Mouse (Mus musculus): ENCODE results near the gene Kif27.

Kif27 gene

GRCm38 (mm10) chr13:58364353-58365175 is 5.6 kb upstream of the Kif27 start:
- no peak for DNase-seq

DNA sequence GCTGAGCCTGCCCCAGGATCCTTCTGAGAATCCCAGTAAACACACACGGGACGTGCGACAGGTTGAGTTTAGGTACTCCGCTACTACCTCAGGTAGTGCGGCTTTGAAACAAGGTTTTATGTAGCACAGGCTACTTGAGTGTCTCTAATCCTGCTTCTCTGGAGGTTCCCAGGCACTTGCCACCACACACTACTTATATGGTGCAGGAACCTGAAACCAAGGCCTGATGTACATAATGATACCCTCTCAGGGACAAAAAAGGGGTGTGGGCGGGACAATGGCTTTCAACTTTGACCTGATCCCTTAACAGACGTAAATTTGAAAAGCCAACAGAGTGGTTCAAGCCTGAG is 357 bp upstream of the Kif27 start:
- DNase-seq, result no peak

DNA sequence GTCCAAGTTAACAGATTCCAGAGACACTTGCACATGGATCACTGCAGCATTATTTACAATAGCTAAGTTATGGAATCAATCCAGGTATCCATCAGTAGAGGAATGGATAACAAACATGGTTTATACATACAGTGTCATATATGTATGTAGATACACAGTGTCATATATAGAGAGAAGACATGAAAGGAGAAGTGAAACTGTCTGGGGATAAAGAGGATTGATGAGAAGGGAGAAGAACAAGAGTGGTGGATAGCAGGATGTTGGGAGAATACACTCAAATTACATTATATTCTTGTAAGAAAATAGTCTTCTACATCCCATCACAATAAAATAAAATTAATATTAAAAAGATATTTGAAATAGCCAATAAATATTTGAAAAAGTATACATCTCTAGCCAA is 5.9 kb downstream of the Kif27 start:
- DNase-seq, result no peak

DNA sequence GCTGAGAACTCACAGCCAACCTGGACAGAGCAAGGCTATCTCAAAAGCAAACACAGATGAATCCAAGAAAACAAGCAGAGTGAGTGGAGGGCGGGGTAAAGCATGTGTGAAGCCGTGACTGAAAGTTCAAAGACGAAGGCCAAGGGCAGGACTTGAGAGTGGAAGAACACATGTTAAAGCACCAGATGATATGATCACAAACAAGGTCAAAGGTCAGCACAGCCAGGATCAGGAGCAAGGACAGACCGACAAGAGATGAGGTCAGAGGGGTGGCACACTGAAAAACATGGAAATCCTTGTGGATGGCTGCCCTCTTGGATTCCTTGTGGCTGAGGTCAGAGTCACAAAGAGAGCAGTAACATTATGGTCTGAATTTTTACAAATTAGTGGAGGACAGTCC is 8.3 kb downstream of the Kif27 start:
- DNase-seq, result no peak

DNA sequence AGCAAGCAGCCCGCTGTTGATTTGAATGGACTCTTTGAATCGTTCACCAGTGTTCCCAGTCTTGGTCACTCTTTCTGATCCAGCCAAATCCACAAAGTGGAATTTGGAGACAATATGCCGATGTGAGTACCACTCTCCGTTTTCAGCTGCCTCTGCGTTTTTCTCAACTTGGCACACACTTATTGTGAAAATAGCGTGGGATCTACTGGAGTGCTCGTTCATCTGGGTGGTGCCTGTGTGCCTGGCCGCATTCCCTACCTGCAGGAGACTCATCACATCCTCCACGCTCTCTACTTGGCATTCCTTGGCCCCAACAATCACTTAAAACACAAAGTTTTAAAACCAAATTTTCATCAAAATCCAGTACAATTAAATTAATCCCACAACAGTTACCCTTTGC is 14.4 kb downstream of the Kif27 start:
- DNase-seq, result no peak

DNA sequence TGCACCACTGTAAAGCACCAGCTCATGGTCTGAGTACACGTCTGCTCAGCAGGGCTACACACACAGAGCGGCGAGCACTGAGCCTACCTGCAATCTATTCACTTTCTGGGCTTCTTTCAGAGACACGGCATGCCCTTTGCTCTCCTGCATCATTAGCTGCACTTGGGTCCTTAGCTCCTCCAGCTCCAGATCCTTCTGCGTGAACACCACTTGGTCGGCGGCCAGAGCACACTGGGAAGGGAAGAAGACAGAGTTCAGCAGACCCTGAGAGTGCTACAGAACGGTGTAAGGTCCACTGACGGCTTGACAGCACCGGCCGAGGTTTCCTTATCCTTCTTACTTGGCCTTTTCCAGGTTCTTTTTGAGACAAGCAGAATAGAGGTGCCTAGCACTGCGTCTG is 21.5 kb downstream of the Kif27 start:
- no peak for DNase-seq

- no peak for DNase-seq
Measured at GRCm38 (mm10) chr13:58334116-58334515, 24.8 kb downstream of the Kif27 start.

DNA sequence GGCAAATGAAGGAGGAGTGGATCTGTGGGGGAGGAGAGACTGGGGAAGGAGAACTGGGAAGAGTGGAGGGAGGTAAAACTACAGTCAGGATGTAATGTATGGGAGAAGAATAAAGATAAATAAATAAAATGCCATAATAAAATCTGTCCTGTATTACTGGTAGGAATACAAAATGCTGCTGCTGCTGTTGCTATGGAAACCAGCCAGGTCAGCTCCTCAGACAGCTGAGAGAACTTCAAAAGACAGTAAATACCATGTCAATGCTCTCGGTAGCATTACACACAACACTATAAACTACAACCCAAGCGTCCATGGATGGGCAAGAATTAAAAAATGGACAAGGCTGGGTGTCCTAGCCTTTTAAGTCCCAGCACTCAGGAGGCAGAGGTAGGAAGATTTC is 41.2 kb downstream of the Kif27 start:
- no peak for DNase-seq

GRCm38 (mm10) chr13:58314991-58315390 is 43.9 kb downstream of the Kif27 start:
- DNase-seq, result no peak

DNA sequence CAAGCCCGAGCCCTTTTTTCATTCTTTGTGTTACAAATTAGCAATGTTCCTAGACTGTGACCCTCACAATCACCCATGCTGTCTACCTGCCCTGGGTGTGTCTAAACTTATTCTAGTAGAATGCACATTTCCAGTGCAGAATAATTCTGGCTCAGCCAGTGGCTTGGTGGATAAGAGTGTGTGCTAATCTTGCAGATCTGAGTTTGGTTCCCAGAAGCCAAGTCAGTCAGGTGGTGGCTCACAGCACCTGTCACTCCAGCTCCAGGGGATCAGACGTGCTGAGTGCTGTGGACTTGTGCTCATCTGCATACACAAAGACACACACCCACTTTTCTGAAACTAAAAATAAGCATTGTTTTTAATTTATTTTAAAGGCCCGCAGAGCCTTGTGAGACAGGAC is 45.2 kb downstream of the Kif27 start:
- no peak for DNase-seq

DNA sequence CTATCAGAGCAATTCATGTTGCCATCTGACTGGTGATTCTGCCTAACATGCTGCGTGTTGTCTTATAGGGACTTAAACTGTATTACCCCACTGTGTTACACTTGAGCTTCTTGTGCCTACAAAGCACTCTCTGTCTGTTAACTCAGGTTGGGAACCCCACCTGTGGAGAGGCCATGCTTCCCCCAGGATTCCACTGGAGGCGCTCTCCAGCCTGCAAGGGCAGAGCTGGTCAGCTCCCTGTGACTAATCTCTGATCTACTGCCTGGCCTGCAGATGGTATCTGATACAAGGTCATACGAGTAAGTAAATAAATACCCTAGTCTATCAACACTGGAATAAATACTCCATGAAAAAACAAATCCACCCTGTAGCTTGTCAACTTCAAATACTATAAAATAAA is 47.6 kb downstream of the Kif27 start:
- DNase-seq, result no peak

GRCm38 (mm10) chr13:58309499-58309898 is 49.4 kb downstream of the Kif27 start:
- DNase-seq, result no peak

DNA sequence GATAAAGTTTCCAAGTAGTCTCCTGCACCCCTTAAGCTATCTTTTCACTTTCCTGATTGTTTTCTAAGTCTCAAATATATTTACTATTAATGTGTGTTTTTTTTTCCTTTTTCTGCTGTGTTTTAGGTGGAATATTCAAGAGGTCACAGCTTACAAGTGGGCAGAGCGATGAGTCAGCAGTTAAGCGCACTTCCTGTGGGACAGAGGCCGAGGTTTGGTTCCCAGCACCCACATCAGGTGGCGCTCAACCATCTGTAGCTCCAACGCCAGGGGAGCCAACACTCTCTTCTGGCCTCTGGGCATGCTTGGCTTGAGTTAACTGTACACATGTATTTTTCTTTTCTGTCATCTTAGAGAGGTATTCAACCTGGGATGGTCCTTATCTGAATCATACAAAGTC is 51.5 kb downstream of the Kif27 start:
- DNase-seq, result no peak

GRCm38 (mm10) chr13:58305230-58305629 is 53.7 kb downstream of the Kif27 start:
- no peak for DNase-seq

- DNase-seq, result no peak
Measured at GRCm38 (mm10) chr13:58302421-58303145, 56.3 kb downstream of the Kif27 start.

GRCm38 (mm10) chr13:58301961-58302360 is 57.0 kb downstream of the Kif27 start:
- no peak for DNase-seq

DNA sequence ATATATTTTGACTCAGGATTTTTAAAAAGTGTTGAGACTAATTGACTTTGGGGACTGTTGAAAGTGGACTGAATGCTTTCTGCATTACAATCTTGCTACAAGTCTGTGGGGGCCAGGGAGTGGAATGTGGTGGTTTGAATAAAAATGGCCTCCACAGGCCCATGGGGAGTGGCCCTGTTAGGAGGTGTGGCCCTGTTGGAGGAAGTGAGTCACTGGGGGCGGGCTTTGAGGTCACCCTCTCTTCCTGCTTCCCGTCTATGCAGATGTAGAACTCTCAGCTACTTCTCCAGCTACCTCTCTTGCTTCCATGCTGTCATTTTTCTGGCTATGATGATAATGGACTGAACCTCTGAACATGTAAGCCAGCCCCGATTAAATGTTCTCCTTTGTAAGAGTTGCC is 60.2 kb downstream of the Kif27 start:
- DNase-seq, result peak; percentile 40 to 50

DNA sequence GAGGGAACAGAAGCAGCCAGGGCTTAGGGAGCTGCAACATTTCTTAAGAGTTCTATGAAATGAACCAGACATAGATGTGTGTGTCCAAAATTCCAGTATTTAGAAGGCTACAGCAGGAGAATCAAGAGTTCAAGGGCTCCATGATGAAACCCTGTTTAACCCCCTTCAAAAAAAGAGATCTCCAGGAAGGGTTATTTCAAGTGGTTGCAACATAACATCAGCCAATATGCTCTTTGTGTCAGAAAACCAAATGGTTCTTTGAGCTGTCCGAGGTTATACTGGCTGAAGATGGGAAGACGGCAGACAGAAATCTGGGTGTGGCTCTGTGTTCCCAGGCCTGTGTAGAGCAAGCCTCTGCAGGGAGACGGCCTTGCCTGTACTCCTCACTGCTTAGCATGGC is 63.3 kb downstream of the Kif27 start:
- DNase-seq, result no peak

- DNase-seq, result no peak
Measured at GRCm38 (mm10) chr13:58292811-58293210, 66.1 kb downstream of the Kif27 start.

GRCm38 (mm10) chr13:58289308-58289707 is 69.6 kb downstream of the Kif27 start:
- no peak for DNase-seq

DNA sequence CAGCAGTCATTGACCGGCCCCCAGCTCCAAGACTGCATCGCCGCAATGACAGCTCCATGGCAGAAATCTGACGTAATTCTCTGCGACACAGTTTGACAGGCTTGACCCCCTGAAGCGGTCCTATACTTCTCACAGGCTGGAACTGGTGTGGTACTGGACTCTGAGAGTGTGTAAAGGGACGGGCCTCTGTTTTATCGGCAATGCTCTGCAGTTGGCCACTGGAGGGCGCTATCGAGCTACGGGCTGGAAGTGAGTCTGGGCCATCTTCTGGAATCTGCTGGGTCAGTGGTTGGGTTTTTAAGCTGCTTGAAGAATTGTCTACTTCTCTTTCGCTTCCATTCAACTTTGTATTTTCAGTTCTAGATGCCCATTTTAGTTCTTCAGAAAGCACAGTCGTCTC is 71.1 kb downstream of the Kif27 start:
- peak; percentile 89 to 91 for DNase-seq

GRCm38 (mm10) chr13:58283466-58283865 is 75.5 kb downstream of the Kif27 start:
- DNase-seq, result no peak

DNA sequence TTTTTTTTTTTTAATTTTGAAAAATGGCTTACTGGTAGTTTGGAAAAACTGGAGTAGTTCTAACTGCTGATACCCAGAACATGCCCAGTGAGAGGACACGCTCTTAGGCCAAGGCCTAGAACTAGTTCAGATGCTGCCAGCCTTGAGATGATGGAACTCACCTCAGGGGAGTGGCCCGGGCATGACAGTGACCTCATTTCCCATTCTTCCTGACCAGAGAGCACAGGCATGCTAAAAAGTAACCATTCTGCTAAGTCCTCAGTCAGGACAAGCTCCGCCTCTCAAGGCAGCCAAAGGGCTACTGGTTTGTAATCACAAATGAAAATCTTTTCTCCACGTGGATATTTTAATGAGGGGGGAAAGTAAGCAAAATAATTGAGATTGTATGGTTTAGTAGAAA is 77.0 kb downstream of the Kif27 start:
- DNase-seq, result no peak

- no peak for DNase-seq
Measured at GRCm38 (mm10) chr13:58280528-58280927, 78.4 kb downstream of the Kif27 start.

- DNase-seq, result peak in 1 of 2 experiments; percentile 3
Measured at GRCm38 (mm10) chr13:58276256-58276655, 82.7 kb downstream of the Kif27 start.
